Comparison of ENCODE assay signal across 9 mouse cellular contexts in genomic region chr6:124807366-124807765, GRCm38 (mm10). TPM values are rescaled to one million over a fixed set of nuclear protein-coding genes. Genes with fewer than 3 reads are reported as not detected.
DNase-seq lines count a peak whose midpoint lies in the region; ATAC-seq and TF ChIP-seq lines count a peak whose summit lies in the region.
"Had no signal": no experiment of that assay in that cellular context is flagged by ENCODE, and none has a peak within 500 bp of the region (broad histone marks: within the 10 kb centered on the region; RNA-seq: fewer than 3 reads in every experiment).

No protein-coding gene starts in this region.

- H3K79me2 ChIP-seq in heart, adult 2 months (replicated peaks; ENCODE audit: control insufficient read depth, insufficient read depth, low read length): no peaks in the 10 kb centered on the region

- H3K9me3 ChIP-seq in heart, embryonic 15.5 days (replicated peaks): no peaks in the 10 kb centered on the region
- H3K9me3 ChIP-seq in limb, embryonic 10.5 days (replicated peaks): no peaks in the 10 kb centered on the region
- H3K9me3 ChIP-seq: embryonic facial prominence, embryonic 13.5 days had no signal

- no peak overlapping the region for H3K4me3 ChIP-seq in heart, embryonic 15.5 days
- H3K4me3 ChIP-seq in heart, adult 2 months: no peak overlapping the region
- H3K4me3 ChIP-seq in limb, embryonic 10.5 days: no peak overlapping the region

- TF ChIP-seq CTCF in heart, adult 2 months (IDR thresholded peaks at IDR 0.05): no peak

- ATAC-seq in cerebellum, adult (ENCODE audit: insufficient number of reproducible peaks, low FRiP score, low TSS enrichment): no peak
- no peak for ATAC-seq in heart, embryonic 15.5 days (replicated peaks; ENCODE audit: insufficient number of reproducible peaks, insufficient read depth, low FRiP score, low read depth)

- intact Hi-C loops in heart, adult 2 months (cut with DNase I): loop anchor here (5.0 kb wide), 2 partner anchors 65 to 105 kb away; partner anchors contain the start of gene Grcc10

- no peaks in the 10 kb centered on the region for H3K27me3 ChIP-seq in heart, embryonic 15.5 days
- H3K27me3 ChIP-seq in heart, adult 2 months (ENCODE audit: control insufficient read depth, insufficient read depth, low read length): no peaks in the 10 kb centered on the region
- no peaks in the 10 kb centered on the region for H3K27me3 ChIP-seq in limb, embryonic 10.5 days (ENCODE audit: low read depth, poor library complexity, severe bottlenecking)
- H3K27me3 ChIP-seq: embryonic facial prominence, embryonic 13.5 days had no signal

- 48% methylated on average over 4 of the region's 4 CpGs for WGBS in heart, embryonic 15.5 days
- 52% methylated on average over 4 of the region's 4 CpGs for whole genome bisulfite sequencing in heart, adult 2 months
- whole genome bisulfite sequencing in limb, embryonic 10.5 days: 90% methylated on average over 4 of the region's 4 CpGs

- no peak for TF ChIP-seq EP300 in heart, adult 2 months (IDR thresholded peaks at IDR 0.05; ENCODE audit: insufficient read depth, low read depth, low read length)

- H3K4me2 ChIP-seq in heart, embryonic 15.5 days: no peak overlapping the region

- peak; percentile 3 to 21 for DNase-seq in cerebellum, adult 18-20 months
- DNase-seq in heart, adult 2 months: no peak
- peak; percentile 68 for DNase-seq in 3T3-L1 (ENCODE audit: low read depth, low spot score)
- DNase-seq in limb, embryonic 10.5 days (ENCODE audit: low spot score): no peak
- no peak for DNase-seq in adrenal gland, postnatal 36 days
- DNase-seq in urinary bladder, postnatal 4 days (ENCODE audit: low spot score in 2 of 2): no peak

- peaks cover 53% of the 10 kb centered on the region for H3K4me1 ChIP-seq in heart, embryonic 15.5 days (replicated peaks)
- peaks cover 12% of the 10 kb centered on the region for H3K4me1 ChIP-seq in heart, adult 2 months (ENCODE audit: control insufficient read depth, insufficient read depth, low read length)
- peaks cover 49% of the 10 kb centered on the region for H3K4me1 ChIP-seq in limb, embryonic 10.5 days

- H3K27ac ChIP-seq in heart, embryonic 15.5 days: peak overlapping the region; percentile 91
- no peak overlapping the region for H3K27ac ChIP-seq in heart, adult 2 months
- H3K27ac ChIP-seq in limb, embryonic 10.5 days: peak overlapping the region; percentile 83; the same call in 1 of the 2 replicates

- H3K9ac ChIP-seq in heart, embryonic 15.5 days: no peak overlapping the region
- H3K9ac ChIP-seq in heart, adult 2 months (ENCODE audit: low read depth, low read length): no peak overlapping the region

- TF ChIP-seq POLR2A in heart, adult 2 months (IDR thresholded peaks at IDR 0.05; ENCODE audit: insufficient read depth, low read depth, low read length): no peak

- H3K36me3 ChIP-seq in heart, embryonic 15.5 days: peaks cover 23% of the 10 kb centered on the region
- H3K36me3 ChIP-seq in heart, adult 2 months (ENCODE audit: control insufficient read depth, insufficient read depth, low read length): no peaks in the 10 kb centered on the region
- peaks cover 26% of the 10 kb centered on the region for H3K36me3 ChIP-seq in limb, embryonic 10.5 days

RNA-seq across cellular contexts. Expression of gene Spsb2, which starts 1.1 kb away (rescaled TPM):
- polyA plus RNA-seq in heart, embryonic 15.5 days (2015; fragmentation: Nextera tagmentation; extraction: Ambion mirVana): 7.0 and 9.8 TPM in 2 replicates
- total RNA-seq in heart, adult 2 months (2021): 1 to 10 TPM; 3.2 TPM
- polyA plus RNA-seq in heart, adult 2 months (2012; rRNA removed): 2.8 and 4.4 TPM in 2 replicates
- polyA plus RNA-seq in limb, embryonic 10.5 days (2016; fragmentation: Nextera tagmentation; extraction: Ambion mirVana): 4.7 and 6.9 TPM in 2 replicates
- 10 to 100 TPM; 16.9 to 25.4 TPM for total RNA-seq in adrenal gland, postnatal 36 days (2021)

RNA-seq across cellular contexts. Expression of gene Tpi1, which starts 6.7 kb away (rescaled TPM):
- polyA plus RNA-seq in heart, embryonic 15.5 days (2015; fragmentation: Nextera tagmentation; extraction: Ambion mirVana): 1,247 and 1,352 TPM in 2 replicates
- total RNA-seq in heart, adult 2 months (2021): 100 to 1,000 TPM; 788 to 884 TPM
- 870 and 1,222 TPM in 2 replicates for polyA plus RNA-seq in heart, adult 2 months (2012; rRNA removed)
- polyA plus RNA-seq in limb, embryonic 10.5 days (2016; fragmentation: Nextera tagmentation; extraction: Ambion mirVana): 831 and 927 TPM in 2 replicates
- total RNA-seq in adrenal gland, postnatal 36 days (2021): 100 to 1,000 TPM; 406 to 411 TPM

RNA-seq across cellular contexts. Expression of gene Usp5, which starts 21.9 kb away (rescaled TPM):
- polyA plus RNA-seq in heart, embryonic 15.5 days (2015; fragmentation: Nextera tagmentation; extraction: Ambion mirVana): 87.2 and 114 TPM in 2 replicates
- 10 to 100 TPM; 68.4 to 72.3 TPM for total RNA-seq in heart, adult 2 months (2021)
- polyA plus RNA-seq in heart, adult 2 months (2012; rRNA removed): 51.0 and 74.9 TPM in 2 replicates
- 200 and 209 TPM in 2 replicates for polyA plus RNA-seq in limb, embryonic 10.5 days (2016; fragmentation: Nextera tagmentation; extraction: Ambion mirVana)
- total RNA-seq in adrenal gland, postnatal 36 days (2021): 100 to 1,000 TPM; 120 to 126 TPM

RNA-seq across cellular contexts. Expression of gene Cdca3, which starts 22.0 kb away (rescaled TPM):
- 117 and 128 TPM in 2 replicates for polyA plus RNA-seq in heart, embryonic 15.5 days (2015; fragmentation: Nextera tagmentation; extraction: Ambion mirVana)
- total RNA-seq in heart, adult 2 months (2021): under 1 TPM; 0.32 to 0.70 TPM
- polyA plus RNA-seq in heart, adult 2 months (2012; rRNA removed): 0.72 and 1.9 TPM in 2 replicates
- 243 and 250 TPM in 2 replicates for polyA plus RNA-seq in limb, embryonic 10.5 days (2016; fragmentation: Nextera tagmentation; extraction: Ambion mirVana)
- 1 to 10 TPM; 5.9 to 9.2 TPM for total RNA-seq in adrenal gland, postnatal 36 days (2021)

RNA-seq across cellular contexts. Expression of gene Lrrc23, which starts 27.8 kb away (rescaled TPM):
- 0.83 and 1.0 TPM in 2 replicates for polyA plus RNA-seq in heart, embryonic 15.5 days (2015; fragmentation: Nextera tagmentation; extraction: Ambion mirVana)
- not detected for total RNA-seq in heart, adult 2 months (2021)
- polyA plus RNA-seq in heart, adult 2 months (2012; rRNA removed): 0.53 and 3.2 TPM in 2 replicates
- polyA plus RNA-seq in limb, embryonic 10.5 days (2016; fragmentation: Nextera tagmentation; extraction: Ambion mirVana): 0.35 and 0.68 TPM in 2 replicates
- total RNA-seq in adrenal gland, postnatal 36 days (2021): under 1 TPM in 1 of 2 experiments, not detected in 1; 0.43 TPM

Comparison
In these comparisons a context has a peak if more than half of its experiments do, and no peak if none do; other contexts are left out.
1. DNase-seq: peak in cerebellum, adult 18-20 months (2 of 2) and 3T3-L1 (single experiment); none in heart, adult 2 months (0 of 2), limb, embryonic 10.5 days (single experiment), adrenal gland, postnatal 36 days (0 of 2) and urinary bladder, postnatal 4 days (0 of 2).